Mouse (Mus musculus) hindbrain, embryonic 14.5 days (tissue): ENCODE measurements around the gene Aars2. TPM values are rescaled to one million over a fixed set of nuclear protein-coding genes. Genes with fewer than 3 reads are reported as not detected.

Experiments used
- ATAC-seq: fragments of 200-750 bp; cut with Nextera tagmentation; 2 replicates; pipeline ENCODE4 v1.8.0; 2017; ENCODE audit warnings: moderate number of reproducible peaks, mild to moderate bottlenecking, moderate TSS enrichment, moderate library complexity; ENCODE audit not compliant: low FRiP score
- DNase-seq: peaks from one replicate; pipeline ENCODE4 v3.0.0-alpha.2; 2015; ENCODE audit warnings: low spot score
- H3K27ac ChIP-seq: fragments of 300-500 bp; sonication (generic); 2 replicates; pipeline ENCODE4 v1.5.1; 2014; ENCODE audit warnings: mild to moderate bottlenecking, moderate library complexity
- H3K27me3 ChIP-seq: fragments of 300-500 bp; sonication (generic); 2 replicates; pipeline ENCODE4 v1.6.1; 2014; ENCODE audit warnings: mild to moderate bottlenecking, low read length, mixed read lengths; ENCODE audit not compliant: control insufficient read depth, insufficient read depth
- H3K36me3 ChIP-seq: fragments of 300-500 bp; sonication (generic); replicated peaks from 2 replicates; pipeline ENCODE4 v1.6.1; 2014; ENCODE audit not compliant: control insufficient read depth, insufficient read depth
- H3K4me1 ChIP-seq: fragments of 300-500 bp; sonication (generic); replicated peaks from 2 replicates; pipeline ENCODE4 v1.6.1; 2014; ENCODE audit warnings: antibody characterized with exemption, low read length, mixed read lengths; ENCODE audit not compliant: control insufficient read depth, insufficient read depth
- H3K4me2 ChIP-seq: fragments of 300-500 bp; sonication (generic); replicated peaks from 2 replicates; pipeline ENCODE4 v1.6.1; 2014; ENCODE audit warnings: mild to moderate bottlenecking, moderate library complexity
- H3K4me3 ChIP-seq: fragments of 300-500 bp; sonication (generic); replicated peaks from 2 replicates; pipeline ENCODE4 v1.5.1; 2014; ENCODE audit warnings: mild to moderate bottlenecking, low read length
- H3K9ac ChIP-seq: fragments of 300-500 bp; sonication (generic); 2 replicates; pipeline ENCODE4 v1.6.1; 2014
- H3K9me3 ChIP-seq: fragments of 300-500 bp; sonication (generic); 2 replicates; pipeline ENCODE4 v1.6.1; 2016; ENCODE audit warnings: low read length; ENCODE audit not compliant: control insufficient read depth
- WGBS: fragments of 180-500 bp; shearing (Covaris S2); extraction: QIAGEN DNeasy Blood & Tissue Kit; methylation state at CpG from one replicate; pipeline ENCODE4 v1.1.7; 2014; 5-methylcytosine and 5-hydroxymethylcytosine counted together
- polyA plus RNA-seq: library from polyadenylated mRNA; unstranded; fragments of >200 nt; fragmentation: Nextera tagmentation; extraction: Ambion mirVana; gene quantifications from 2 replicates; pipeline ENCODE4 v1.2.1, GENCODE M21; 2014

Aars2 gene
- polyA plus RNA-seq, 1 experiment from 2014 or later = 15.2 TPM

- 95% methylated on average over 4 of the region's 4 CpGs for WGBS
- ATAC-seq = no peak
- no peak for DNase-seq
- Histone ChIP-seq H3K9ac (no peak overlapping the region), H3K9me3 (no peaks in the 10 kb centered on the region), H3K27ac (no peak overlapping the region), H3K27me3 (no peaks in the 10 kb centered on the region), H3K4me2 (no peak overlapping the region), H3K36me3 (peaks cover 6% of the 10 kb centered on the region; the same call in 1 of the 2 replicates), H3K4me1 (peaks cover 4% of the 10 kb centered on the region), H3K4me3 (no peak overlapping the region)
Observed at GRCm38 (mm10) chr17:45511757-45512156, 5.1 kb downstream of the Aars2 start.

GRCm38 (mm10) chr17:45515204-45515726 is 8.6 kb downstream of the Aars2 start:
- Histone ChIP-seq H3K4me1 (no peaks in the 10 kb centered on the region), H3K36me3 (peaks cover 11% of the 10 kb centered on the region), H3K27me3 (no peaks in the 10 kb centered on the region), H3K9me3 (no peaks in the 10 kb centered on the region), H3K27ac (no peak overlapping the region), H3K9ac (no peak overlapping the region), H3K4me2 (no peak overlapping the region), H3K4me3 (no peak overlapping the region)
- DNase-seq (no peak), ATAC-seq (no peak)
- 59% methylated on average over 15 of the region's 15 CpGs for WGBS

GRCm38 (mm10) chr17:45515806-45516205 is 9.2 kb downstream of the Aars2 start:
- Histone ChIP-seq H3K36me3 (peaks cover 17% of the 10 kb centered on the region), H3K27ac (no peak overlapping the region), H3K4me1 (no peaks in the 10 kb centered on the region), H3K27me3 (no peaks in the 10 kb centered on the region), H3K9ac (no peak overlapping the region), H3K4me3 (no peak overlapping the region), H3K9me3 (no peaks in the 10 kb centered on the region), H3K4me2 (no peak overlapping the region)
- WGBS = 90% methylated on average over 10 of the region's 10 CpGs
- no peak for DNase-seq
- no peak for ATAC-seq

GRCm38 (mm10) chr17:45516488-45516887 is 9.8 kb downstream of the Aars2 start:
- H3K4me2 ChIP-seq = no peak overlapping the region
- peak; percentile 91 for DNase-seq
- H3K4me1 ChIP-seq = no peaks in the 10 kb centered on the region
- H3K36me3 ChIP-seq = peaks cover 20% of the 10 kb centered on the region
- H3K4me3 ChIP-seq = no peak overlapping the region
- no peak overlapping the region for H3K27ac ChIP-seq
- no peaks in the 10 kb centered on the region for H3K9me3 ChIP-seq
- peak; percentile 35; the same call in 1 of the 2 replicates for ATAC-seq
- no peak overlapping the region for H3K9ac ChIP-seq
- 50% methylated on average over 8 of the region's 8 CpGs for WGBS
- no peaks in the 10 kb centered on the region for H3K27me3 ChIP-seq

GRCm38 (mm10) chr17:45517135-45517534 is 10.5 kb downstream of the Aars2 start:
- Histone ChIP-seq H3K4me3 (no peak overlapping the region), H3K4me1 (no peaks in the 10 kb centered on the region), H3K9ac (no peak overlapping the region), H3K4me2 (no peak overlapping the region), H3K36me3 (peaks cover 20% of the 10 kb centered on the region), H3K27ac (no peak overlapping the region), H3K9me3 (no peaks in the 10 kb centered on the region), H3K27me3 (no peaks in the 10 kb centered on the region)
- peak; percentile 21 for ATAC-seq
- WGBS = 92% methylated on average over 21 of the region's 21 CpGs
- DNase-seq = no peak

- WGBS = 93% methylated on average over 28 of the region's 28 CpGs
- Histone ChIP-seq H3K9ac (no peak overlapping the region), H3K9me3 (no peaks in the 10 kb centered on the region), H3K4me3 (no peak overlapping the region), H3K27me3 (no peaks in the 10 kb centered on the region), H3K4me2 (no peak overlapping the region), H3K4me1 (peaks cover 2% of the 10 kb centered on the region; the same call in 1 of the 2 replicates), H3K36me3 (peaks cover 20% of the 10 kb centered on the region), H3K27ac (no peak overlapping the region)
- ATAC-seq (no peak), DNase-seq (no peak)
Observed at GRCm38 (mm10) chr17:45517549-45518215, 11.0 kb downstream of the Aars2 start.

GRCm38 (mm10) chr17:45518766-45519475 is 12.3 kb downstream of the Aars2 start:
- Histone ChIP-seq H3K4me2 (no peak overlapping the region), H3K9ac (no peak overlapping the region), H3K27me3 (no peaks in the 10 kb centered on the region), H3K36me3 (peaks cover 20% of the 10 kb centered on the region), H3K4me1 (peaks cover 3% of the 10 kb centered on the region; the same call in 1 of the 2 replicates), H3K9me3 (no peaks in the 10 kb centered on the region), H3K4me3 (no peak overlapping the region), H3K27ac (no peak overlapping the region)
- no peak for ATAC-seq
- DNase-seq = no peak
- 83% methylated on average over 12 of the region's 12 CpGs for WGBS

GRCm38 (mm10) chr17:45520136-45520535 is 13.5 kb downstream of the Aars2 start:
- H3K4me1 ChIP-seq = peaks cover 3% of the 10 kb centered on the region; the same call in 1 of the 2 replicates
- DNase-seq (no peak), ATAC-seq (no peak)
- 86% methylated on average over 11 of the region's 11 CpGs for WGBS
- H3K27ac ChIP-seq = no peak overlapping the region
- H3K9ac ChIP-seq = no peak overlapping the region
- H3K36me3 ChIP-seq = peaks cover 20% of the 10 kb centered on the region
- no peaks in the 10 kb centered on the region for H3K9me3 ChIP-seq
- no peaks in the 10 kb centered on the region for H3K27me3 ChIP-seq
- H3K4me3 ChIP-seq = no peak overlapping the region
- no peak overlapping the region for H3K4me2 ChIP-seq

GRCm38 (mm10) chr17:45523263-45523662 is 16.6 kb downstream of the Aars2 start, which contains the start of gene Tcte1:
Gene Tcte1, plus strand, starts transcription at chr17:45523434.
- Histone ChIP-seq H3K9me3 (no peaks in the 10 kb centered on the region), H3K4me3 (peak within 1 kb of the TSS; percentile 28), H3K36me3 (peaks cover 12% of the 10 kb centered on the region; the same call in 1 of the 2 replicates), H3K27me3 (no peaks in the 10 kb centered on the region), H3K27ac (no peak within 1 kb of the TSS), H3K9ac (peak within 1 kb of the TSS; percentile 41), H3K4me2 (peak within 1 kb of the TSS; percentile 54), H3K4me1 (peaks cover 3% of the 10 kb centered on the region; the same call in 1 of the 2 replicates)
- DNase-seq (peak; percentile 71), ATAC-seq (peak; percentile 76)
- WGBS = under 1% methylated on average over 20 of the region's 21 CpGs
